Mouse (Mus musculus): ENCODE data around the gene Foxn4. TPM values are rescaled to one million over a fixed set of nuclear protein-coding genes. Genes with fewer than 3 reads are reported as not detected.

Foxn4 gene
- polyA plus RNA-seq, 1 experiment from 2014 or later: 0.60 TPM

GRCm38 (mm10) chr5:114299156-114299855, 25.7 kb upstream of the Foxn4 start:
- H3K4me1 ChIP-seq (replicated peaks; ENCODE audit: control insufficient read depth, insufficient read depth, low read length): peaks cover 8% of the 10 kb centered on the region; the same call in 1 of the 2 replicates
- peak overlapping the region; percentile 21 for H3K4me2 ChIP-seq (ENCODE audit: low read depth, low read length, severe bottlenecking)
- H3K36me3 ChIP-seq (ENCODE audit: control insufficient read depth, insufficient read depth, low read length): no peaks in the 10 kb centered on the region
- DNase-seq (ENCODE audit: low spot score) (peak; percentile 64), ATAC-seq (replicated peaks; ENCODE audit: low FRiP score) (peak; percentile 30; the same call in 1 of the 2 replicates)
- no peak overlapping the region for H3K27ac ChIP-seq (ENCODE audit: low read depth, low read length)
- H3K9ac ChIP-seq (ENCODE audit: low read length): peak overlapping the region; percentile 3; the same call in 1 of the 2 replicates
- peaks cover 9% of the 10 kb centered on the region for H3K27me3 ChIP-seq (ENCODE audit: control insufficient read depth, insufficient read depth, low read length)
- no peak overlapping the region for H3K4me3 ChIP-seq (ENCODE audit: low read depth, low read length)
- no peaks in the 10 kb centered on the region for H3K9me3 ChIP-seq (ENCODE audit: control insufficient read depth, low read length)
- WGBS: 29% methylated on average over 22 of the region's 22 CpGs

- no peak overlapping the region for H3K27ac ChIP-seq (ENCODE audit: low read depth, low read length)
- ATAC-seq (replicated peaks; ENCODE audit: low FRiP score): no peak
These were observed 24.7 kb upstream of the Foxn4 start for GRCm38 (mm10) chr5:114298212-114298894.

GRCm38 (mm10) chr5:114296693-114297631, 23.4 kb upstream of the Foxn4 start:
- peaks cover 8% of the 10 kb centered on the region; the same call in 1 of the 2 replicates for H3K4me1 ChIP-seq (replicated peaks; ENCODE audit: control insufficient read depth, insufficient read depth, low read length)
- ATAC-seq (replicated peaks; ENCODE audit: low FRiP score) (no peak), DNase-seq (ENCODE audit: low spot score) (no peak)
- no peak overlapping the region for H3K27ac ChIP-seq (ENCODE audit: low read depth, low read length)
- no peak overlapping the region for H3K4me3 ChIP-seq (ENCODE audit: low read depth, low read length)
- WGBS: 17% methylated on average over 22 of the region's 22 CpGs
- H3K9ac ChIP-seq (ENCODE audit: low read length): no peak overlapping the region
- H3K27me3 ChIP-seq (ENCODE audit: control insufficient read depth, insufficient read depth, low read length): peaks cover 9% of the 10 kb centered on the region
- H3K4me2 ChIP-seq (ENCODE audit: low read depth, low read length, severe bottlenecking): no peak overlapping the region
- H3K36me3 ChIP-seq (ENCODE audit: control insufficient read depth, insufficient read depth, low read length): no peaks in the 10 kb centered on the region
- H3K9me3 ChIP-seq (ENCODE audit: control insufficient read depth, low read length): no peaks in the 10 kb centered on the region

More at GRCm38 (mm10) chr5:114298212-114298894, 24.7 kb upstream of the Foxn4 start:
- Histone ChIP-seq H3K27me3 (ENCODE audit: control insufficient read depth, insufficient read depth, low read length) (peaks cover 9% of the 10 kb centered on the region), H3K9me3 (ENCODE audit: control insufficient read depth, low read length) (no peaks in the 10 kb centered on the region), H3K9ac (ENCODE audit: low read length) (no peak overlapping the region), H3K4me3 (ENCODE audit: low read depth, low read length) (no peak overlapping the region), H3K36me3 (ENCODE audit: control insufficient read depth, insufficient read depth, low read length) (no peaks in the 10 kb centered on the region), H3K4me2 (ENCODE audit: low read depth, low read length, severe bottlenecking) (no peak overlapping the region), H3K4me1 (replicated peaks; ENCODE audit: control insufficient read depth, insufficient read depth, low read length) (peaks cover 8% of the 10 kb centered on the region; the same call in 1 of the 2 replicates)
- WGBS: 69% methylated on average over 18 of the region's 18 CpGs
- peak; percentile 67 for DNase-seq (ENCODE audit: low spot score)

- no peaks in the 10 kb centered on the region for H3K36me3 ChIP-seq (ENCODE audit: control insufficient read depth, insufficient read depth, low read length)
- DNase-seq (ENCODE audit: low spot score): no peak
- H3K4me1 ChIP-seq (replicated peaks; ENCODE audit: control insufficient read depth, insufficient read depth, low read length): peaks cover 4% of the 10 kb centered on the region; the same call in 1 of the 2 replicates
- H3K9me3 ChIP-seq (ENCODE audit: control insufficient read depth, low read length): no peaks in the 10 kb centered on the region
- H3K4me2 ChIP-seq (ENCODE audit: low read depth, low read length, severe bottlenecking): no peak overlapping the region
- H3K4me3 ChIP-seq (ENCODE audit: low read depth, low read length): no peak overlapping the region
- peaks cover 2% of the 10 kb centered on the region; the same call in 1 of the 2 replicates for H3K27me3 ChIP-seq (ENCODE audit: control insufficient read depth, insufficient read depth, low read length)
- 61% methylated on average over 3 of the region's 3 CpGs for WGBS
- no peak overlapping the region for H3K9ac ChIP-seq (ENCODE audit: low read length)
- no peak overlapping the region for H3K27ac ChIP-seq (ENCODE audit: low read depth, low read length)
- no peak for ATAC-seq (replicated peaks; ENCODE audit: low FRiP score)
These were observed 16.4 kb upstream of the Foxn4 start for GRCm38 (mm10) chr5:114290004-114290403.

- Histone ChIP-seq H3K9ac (ENCODE audit: low read length) (no peak within 1 kb of the TSS), H3K4me1 (replicated peaks; ENCODE audit: control insufficient read depth, insufficient read depth, low read length) (peaks cover 4% of the 10 kb centered on the region; the same call in 1 of the 2 replicates)
- no peak for DNase-seq (ENCODE audit: low spot score)
These were observed 15.3 kb upstream of the Foxn4 start, which contains the start of gene Myo1h for GRCm38 (mm10) chr5:114288874-114289273. Myo1h (plus strand) TSS chr5:114289166.

GRCm38 (mm10) chr5:114288396-114288795, 14.8 kb upstream of the Foxn4 start:
- Histone ChIP-seq H3K9me3 (ENCODE audit: control insufficient read depth, low read length) (no peaks in the 10 kb centered on the region), H3K4me3 (ENCODE audit: low read depth, low read length) (no peak overlapping the region), H3K27ac (ENCODE audit: low read depth, low read length) (no peak overlapping the region), H3K4me1 (replicated peaks; ENCODE audit: control insufficient read depth, insufficient read depth, low read length) (peaks cover 4% of the 10 kb centered on the region; the same call in 1 of the 2 replicates), H3K36me3 (ENCODE audit: control insufficient read depth, insufficient read depth, low read length) (no peaks in the 10 kb centered on the region), H3K9ac (ENCODE audit: low read length) (no peak overlapping the region), H3K27me3 (ENCODE audit: control insufficient read depth, insufficient read depth, low read length) (peaks cover 2% of the 10 kb centered on the region; the same call in 1 of the 2 replicates), H3K4me2 (ENCODE audit: low read depth, low read length, severe bottlenecking) (no peak overlapping the region)
- 91% methylated on average over 5 of the region's 5 CpGs for WGBS
- no peak for ATAC-seq (replicated peaks; ENCODE audit: low FRiP score)
- no peak for DNase-seq (ENCODE audit: low spot score)

More at GRCm38 (mm10) chr5:114288874-114289273, 15.3 kb upstream of the Foxn4 start, which contains the start of gene Myo1h:
- Histone ChIP-seq H3K4me3 (ENCODE audit: low read depth, low read length) (no peak within 1 kb of the TSS), H3K9me3 (ENCODE audit: control insufficient read depth, low read length) (no peaks in the 10 kb centered on the region), H3K36me3 (ENCODE audit: control insufficient read depth, insufficient read depth, low read length) (no peaks in the 10 kb centered on the region), H3K27me3 (ENCODE audit: control insufficient read depth, insufficient read depth, low read length) (peaks cover 2% of the 10 kb centered on the region; the same call in 1 of the 2 replicates), H3K27ac (ENCODE audit: low read depth, low read length) (no peak within 1 kb of the TSS), H3K4me2 (ENCODE audit: low read depth, low read length, severe bottlenecking) (no peak within 1 kb of the TSS)
- 45% methylated on average over 13 of the region's 13 CpGs for WGBS
- no peak for ATAC-seq (replicated peaks; ENCODE audit: low FRiP score)

- no peaks in the 10 kb centered on the region for H3K36me3 ChIP-seq (ENCODE audit: control insufficient read depth, insufficient read depth, low read length)
- peaks cover 4% of the 10 kb centered on the region; the same call in 1 of the 2 replicates for H3K4me1 ChIP-seq (replicated peaks; ENCODE audit: control insufficient read depth, insufficient read depth, low read length)
- H3K9me3 ChIP-seq (ENCODE audit: control insufficient read depth, low read length): no peaks in the 10 kb centered on the region
- WGBS: 92% methylated on average over 16 of the region's 16 CpGs
- DNase-seq (ENCODE audit: low spot score) (no peak), ATAC-seq (replicated peaks; ENCODE audit: low FRiP score) (no peak)
- H3K27me3 ChIP-seq (ENCODE audit: control insufficient read depth, insufficient read depth, low read length): peaks cover 2% of the 10 kb centered on the region; the same call in 1 of the 2 replicates
- H3K4me2 ChIP-seq (ENCODE audit: low read depth, low read length, severe bottlenecking): no peak overlapping the region
- no peak overlapping the region for H3K9ac ChIP-seq (ENCODE audit: low read length)
- no peak overlapping the region for H3K4me3 ChIP-seq (ENCODE audit: low read depth, low read length)
- H3K27ac ChIP-seq (ENCODE audit: low read depth, low read length): no peak overlapping the region
These were observed 13.4 kb upstream of the Foxn4 start for GRCm38 (mm10) chr5:114286872-114287571.

All from forebrain, embryonic 11.5 days (tissue).